Mouse (Mus musculus) heart, postnatal 0 days (tissue): Measurements from ENCODE around the gene Gm20489. TPM values are rescaled to one million over a fixed set of nuclear protein-coding genes. Genes with fewer than 3 reads are reported as not detected.
A peak's percentile ranks its signal among the peaks of the same experiment; 100 is the strongest.

Experiments
- ATAC-seq: fragments of 200-750 bp; cut with Nextera tagmentation; 2 replicates; pipeline ENCODE4 v1.8.0; 2017; ENCODE audit warnings: low read depth, moderate number of reproducible peaks, moderate library complexity; ENCODE audit not compliant: insufficient read depth
- DNase-seq: peaks from one replicate; pipeline ENCODE4 v3.0.0-alpha.2; 2016; ENCODE audit warnings: low spot score
- H3K27ac ChIP-seq: fragments of 300-500 bp; sonication (generic); 2 replicates; pipeline ENCODE4 v1.5.1; 2014; ENCODE audit warnings: low read depth, mild to moderate bottlenecking
- H3K27me3 ChIP-seq: fragments of 300-500 bp; sonication (generic); 2 replicates; pipeline ENCODE4 v1.6.1; 2014; ENCODE audit warnings: low read length, mixed read lengths; ENCODE audit not compliant: control insufficient read depth, insufficient read depth
- H3K36me3 ChIP-seq: fragments of 300-500 bp; sonication (generic); replicated peaks from 2 replicates; pipeline ENCODE4 v1.6.1; 2014; ENCODE audit warnings: low read length, mixed read lengths; ENCODE audit not compliant: control insufficient read depth, insufficient read depth
- H3K4me1 ChIP-seq: fragments of 300-500 bp; sonication (generic); 2 replicates; pipeline ENCODE4 v1.6.1; 2014; ENCODE audit warnings: antibody characterized with exemption; ENCODE audit not compliant: control insufficient read depth, insufficient read depth
- H3K4me2 ChIP-seq: fragments of 300-500 bp; sonication (generic); 2 replicates; pipeline ENCODE4 v1.6.1; 2014; ENCODE audit warnings: low read depth, mild to moderate bottlenecking, low read length, moderate library complexity
- H3K4me3 ChIP-seq: fragments of 300-500 bp; sonication (generic); 2 replicates; pipeline ENCODE4 v1.5.1; 2014; ENCODE audit warnings: low read depth, low read length
- H3K9ac ChIP-seq: fragments of 300-500 bp; sonication (generic); replicated peaks from 2 replicates; pipeline ENCODE4 v1.6.1; 2014; ENCODE audit warnings: low read depth, low read length, mixed read lengths
- H3K9me3 ChIP-seq: fragments of 300-500 bp; sonication (generic); replicated peaks from 2 replicates; pipeline ENCODE4 v1.6.1; 2016; ENCODE audit warnings: low read length; ENCODE audit not compliant: control insufficient read depth
- CTCF ChIP-seq: IDR thresholded peaks from 2 replicates; pipeline ENCODE4 v1.5.1; 2016; ENCODE audit warnings: antibody characterized with exemption, control low read depth, low read depth
- EP300 ChIP-seq: IDR thresholded peaks from 2 replicates; pipeline ENCODE4 v1.6.1; 2016; ENCODE audit warnings: antibody characterized with exemption, low read depth
- WGBS: fragments of 180-500 bp; shearing (Covaris S2); extraction: QIAGEN DNeasy Blood & Tissue Kit; methylation state at CpG from one replicate; pipeline ENCODE4 v1.1.7; 2014; 5-methylcytosine and 5-hydroxymethylcytosine counted together
- polyA plus RNA-seq: library from polyadenylated mRNA; unstranded; fragments of >200 nt; fragmentation: Nextera tagmentation; extraction: Ambion mirVana; gene quantifications from 2 replicates; pipeline ENCODE4 v1.2.1, GENCODE M21; 2015
- total RNA-seq: library from RNA; depleted of rRNA; stranded (reverse); fragments of >200 nt; gene quantifications from 2 replicates; pipeline ENCODE4 v1.2.3, GENCODE M21; 2014; ENCODE audit warnings: low replicate concordance; rRNA removed

Gm20489 gene
- total and polyA plus RNA-seq, 2 experiments from 2014 or later = not detected

- no peaks in the 10 kb centered on the region for H3K4me1 ChIP-seq
- peak overlapping the region; percentile 46; the same call in 1 of the 2 replicates for H3K27ac ChIP-seq
- H3K4me3 ChIP-seq = peak overlapping the region; percentile 65
- 29% methylated on average over 7 of the region's 7 CpGs for WGBS
- TF ChIP-seq EP300 = no peak
- TF ChIP-seq CTCF = no peak
- no peaks in the 10 kb centered on the region for H3K27me3 ChIP-seq
- 0 out of 2 replicates have a peak, but pooled peaks cover 3% of the 10 kb centered on the region for H3K36me3 ChIP-seq
- peak overlapping the region; percentile 63 for H3K4me2 ChIP-seq
- DNase-seq = no peak
- H3K9me3 ChIP-seq = no peaks in the 10 kb centered on the region
- H3K9ac ChIP-seq = no peak overlapping the region; the same call in 1 of the 2 replicates
- ATAC-seq = no peak
Measured at GRCm38 (mm10) chrX:101222796-101223162, 46.0 kb downstream of the Gm20489 start.

- H3K4me3 ChIP-seq = peak within 1 kb of the TSS; percentile 65
- no peaks in the 10 kb centered on the region for H3K9me3 ChIP-seq
- peak; percentile 86 for DNase-seq
- H3K27me3 ChIP-seq = no peaks in the 10 kb centered on the region
- ATAC-seq = peak; percentile 95
- 0 out of 2 replicates have a peak, but pooled peaks cover 3% of the 10 kb centered on the region for H3K36me3 ChIP-seq
- H3K4me1 ChIP-seq = no peaks in the 10 kb centered on the region
- 21% methylated on average over 55 of the region's 55 CpGs for WGBS
- peak within 1 kb of the TSS; percentile 53 for H3K9ac ChIP-seq
- H3K4me2 ChIP-seq = peak within 1 kb of the TSS; percentile 63
- H3K27ac ChIP-seq = peak within 1 kb of the TSS; percentile 46
- TF ChIP-seq CTCF = no peak
- no peak for TF ChIP-seq EP300
Measured at GRCm38 (mm10) chrX:101221834-101222795, 46.7 kb downstream of the Gm20489 start, which contains the start of gene Snx12. TSS of gene Snx12 (minus strand) at chrX:101222563.

Other genes starting within 250 kb of the Gm20489 start
- not detected in 2 replicates for gene Tex11, start 209.4 kb downstream of the Gm20489 start, total RNA-seq
- gene Tex11, start 209.4 kb downstream of the Gm20489 start, polyA plus RNA-seq = 0.15 and 0.18 TPM in 2 replicates
- gene Slc7a3, start 183.0 kb downstream of the Gm20489 start, total RNA-seq = 2.2 TPM in 1 of 2 replicates, not detected in the other
- 0.14 and 0.22 TPM in 2 replicates for gene Slc7a3, start 183.0 kb downstream of the Gm20489 start, polyA plus RNA-seq
- gene Snx12, start 46.5 kb downstream of the Gm20489 start, total RNA-seq = 28.4 and 33.9 TPM in 2 replicates
- 27.4 and 27.7 TPM in 2 replicates for gene Snx12, start 46.5 kb downstream of the Gm20489 start, polyA plus RNA-seq
- gene Foxo4, start 14.5 kb downstream of the Gm20489 start, total RNA-seq = 24.2 and 34.3 TPM in 2 replicates
- 1.6 and 1.7 TPM in 2 replicates for gene Foxo4, start 14.5 kb downstream of the Gm20489 start, polyA plus RNA-seq
- not detected in 2 replicates for gene Gm614, start 5.0 kb downstream of the Gm20489 start, total RNA-seq
- 0.16 TPM in 1 of 2 replicates, not detected in the other for gene Gm614, start 5.0 kb downstream of the Gm20489 start, polyA plus RNA-seq
- gene Il2rg, start 768 bp downstream of the Gm20489 start, total RNA-seq = 7.8 and 12.4 TPM in 2 replicates
- gene Il2rg, start 768 bp downstream of the Gm20489 start, polyA plus RNA-seq = 17.2 and 21.9 TPM in 2 replicates
- gene Med12, start 5.0 kb upstream of the Gm20489 start, total RNA-seq = 47.2 and 52.3 TPM in 2 replicates
- gene Med12, start 5.0 kb upstream of the Gm20489 start, polyA plus RNA-seq = 12.8 and 14.1 TPM in 2 replicates
- 0.34 and 0.54 TPM in 2 replicates for gene Nlgn3, start 30.1 kb upstream of the Gm20489 start, total RNA-seq
- 0.65 and 0.67 TPM in 2 replicates for gene Nlgn3, start 30.1 kb upstream of the Gm20489 start, polyA plus RNA-seq
- not detected in 2 replicates for gene Gjb1, start 107.4 kb upstream of the Gm20489 start, total RNA-seq
- gene Gjb1, start 107.4 kb upstream of the Gm20489 start, polyA plus RNA-seq = not detected in 2 replicates
- gene Zmym3, start 151.8 kb upstream of the Gm20489 start, total RNA-seq = 38.9 and 41.6 TPM in 2 replicates
- 12.2 and 14.2 TPM in 2 replicates for gene Zmym3, start 151.8 kb upstream of the Gm20489 start, polyA plus RNA-seq
- gene Nono, start 160.3 kb upstream of the Gm20489 start, total RNA-seq = 163 and 242 TPM in 2 replicates
- gene Nono, start 160.3 kb upstream of the Gm20489 start, polyA plus RNA-seq = 120 and 121 TPM in 2 replicates
- gene Itgb1bp2, start 180.1 kb upstream of the Gm20489 start, total RNA-seq = 170 and 178 TPM in 2 replicates
- 192 and 194 TPM in 2 replicates for gene Itgb1bp2, start 180.1 kb upstream of the Gm20489 start, polyA plus RNA-seq